Mouse (Mus musculus): ENCODE results near the gene Higd2a. TPM values are rescaled to one million over a fixed set of nuclear protein-coding genes. Genes with fewer than 3 reads are reported as not detected.

Gene Higd2a
- polyA plus RNA-seq (2015; fragmentation: Nextera tagmentation; extraction: Ambion mirVana) = 195 and 207 TPM in 2 replicates

GRCm38 (mm10) chr13:54589996-54590951, at the start of gene Higd2a, which contains the start of gene Nop16:
Gene Higd2a, plus strand, starts transcription at chr13:54590207.
Gene Nop16, minus strand, starts transcription at chr13:54590090.
- peak; percentile 97 for ATAC-seq
- peaks cover 25% of the 10 kb centered on the region for H3K4me1 ChIP-seq (replicated peaks; ENCODE audit: control insufficient read depth, insufficient read depth, low read length)
- WGBS = under 1% methylated on average over 51 of the region's 51 CpGs

DNA sequence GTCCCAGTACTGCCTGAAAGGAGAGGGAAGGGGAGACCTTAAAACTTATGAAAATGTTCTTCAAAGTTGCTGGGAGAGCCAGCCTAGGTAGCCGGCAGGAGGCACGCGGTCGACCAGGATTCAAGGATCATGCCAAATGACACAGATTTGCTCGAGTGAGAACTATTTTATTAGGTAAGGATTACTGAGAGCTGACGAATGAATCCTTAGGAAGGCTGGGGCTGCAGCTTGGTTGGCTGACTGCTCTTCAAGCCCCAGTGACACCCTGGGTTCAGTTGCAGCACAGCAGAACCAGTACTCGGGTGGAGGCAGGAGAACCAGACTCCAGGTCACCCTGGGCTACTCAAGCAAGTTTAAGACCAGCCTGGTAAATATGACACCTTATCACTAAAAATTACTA, 42.0 kb upstream of the Higd2a start:
- no peak for ATAC-seq
- Histone ChIP-seq H3K9me3 (ENCODE audit: control insufficient read depth, low read length) (no peaks in the 10 kb centered on the region), H3K9ac (replicated peaks; ENCODE audit: low read depth, low read length) (no peak overlapping the region), H3K36me3 (ENCODE audit: control insufficient read depth, insufficient read depth) (peaks cover 31% of the 10 kb centered on the region), H3K4me3 (replicated peaks; ENCODE audit: low read length) (no peak overlapping the region), H3K4me2 (ENCODE audit: low read length) (no peak overlapping the region), H3K4me1 (replicated peaks; ENCODE audit: control insufficient read depth, insufficient read depth, low read length) (no peaks in the 10 kb centered on the region), H3K27ac (ENCODE audit: low read length) (no peak overlapping the region), H3K27me3 (replicated peaks; ENCODE audit: control insufficient read depth, insufficient read depth, low read length) (no peaks in the 10 kb centered on the region)
- 88% methylated on average over 7 of the region's 7 CpGs for WGBS

More at GRCm38 (mm10) chr13:54589996-54590951, at the start of gene Higd2a, which contains the start of gene Nop16:
- Histone ChIP-seq H3K27me3 (replicated peaks; ENCODE audit: control insufficient read depth, insufficient read depth, low read length) (no peaks in the 10 kb centered on the region), H3K9me3 (ENCODE audit: control insufficient read depth, low read length) (no peaks in the 10 kb centered on the region), H3K36me3 (ENCODE audit: control insufficient read depth, insufficient read depth) (no peaks in the 10 kb centered on the region), H3K9ac (replicated peaks; ENCODE audit: low read depth, low read length) (peak within 1 kb of the TSS; percentile 83), H3K4me2 (ENCODE audit: low read length) (peak within 1 kb of the TSS; percentile 79), H3K4me3 (replicated peaks; ENCODE audit: low read length) (peak within 1 kb of the TSS; percentile 92), H3K27ac (ENCODE audit: low read length) (peak within 1 kb of the TSS; percentile 90)

- peaks cover 38% of the 10 kb centered on the region for H3K36me3 ChIP-seq (ENCODE audit: control insufficient read depth, insufficient read depth)
- ATAC-seq = no peak
- H3K9ac ChIP-seq (replicated peaks; ENCODE audit: low read depth, low read length) = no peak overlapping the region
- H3K27ac ChIP-seq (ENCODE audit: low read length) = no peak overlapping the region
- 93% methylated on average over 9 of the region's 9 CpGs for WGBS
- H3K9me3 ChIP-seq (ENCODE audit: control insufficient read depth, low read length) = no peaks in the 10 kb centered on the region
- H3K4me3 ChIP-seq (replicated peaks; ENCODE audit: low read length) = no peak overlapping the region
- 0 out of 2 replicates have a peak, but pooled peaks cover 2% of the 10 kb centered on the region for H3K4me1 ChIP-seq (replicated peaks; ENCODE audit: control insufficient read depth, insufficient read depth, low read length)
- no peaks in the 10 kb centered on the region for H3K27me3 ChIP-seq (replicated peaks; ENCODE audit: control insufficient read depth, insufficient read depth, low read length)
- H3K4me2 ChIP-seq (ENCODE audit: low read length) = no peak overlapping the region
These were observed 33.8 kb upstream of the Higd2a start for GRCm38 (mm10) chr13:54556176-54556575.

DNA sequence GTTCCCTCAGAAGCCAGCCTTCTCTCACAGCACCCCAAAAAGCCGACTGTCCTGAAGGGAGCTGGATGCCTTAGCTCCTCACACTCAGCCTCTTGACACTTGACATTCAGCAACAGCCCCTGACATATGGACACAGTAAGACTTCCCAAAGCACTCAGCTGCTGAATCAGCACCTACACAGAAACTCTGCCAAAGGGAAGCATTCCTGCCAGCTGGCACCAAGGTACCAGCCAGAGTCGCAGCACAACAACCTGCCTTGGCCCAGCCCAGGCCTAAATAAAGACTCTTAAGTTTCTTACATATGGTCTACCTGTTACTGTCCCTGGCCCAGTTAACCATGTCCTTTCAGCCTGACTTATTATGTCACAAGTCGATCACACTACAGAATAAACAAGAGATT, 33.2 kb upstream of the Higd2a start:
- H3K4me2 ChIP-seq (ENCODE audit: low read length) = no peak overlapping the region
- no peak overlapping the region for H3K9ac ChIP-seq (replicated peaks; ENCODE audit: low read depth, low read length)
- peaks cover 38% of the 10 kb centered on the region for H3K36me3 ChIP-seq (ENCODE audit: control insufficient read depth, insufficient read depth)
- H3K9me3 ChIP-seq (ENCODE audit: control insufficient read depth, low read length) = no peaks in the 10 kb centered on the region
- no peak for ATAC-seq
- no peak overlapping the region for H3K27ac ChIP-seq (ENCODE audit: low read length)
- H3K4me3 ChIP-seq (replicated peaks; ENCODE audit: low read length) = no peak overlapping the region
- H3K4me1 ChIP-seq (replicated peaks; ENCODE audit: control insufficient read depth, insufficient read depth, low read length) = 0 out of 2 replicates have a peak, but pooled peaks cover 2% of the 10 kb centered on the region
- H3K27me3 ChIP-seq (replicated peaks; ENCODE audit: control insufficient read depth, insufficient read depth, low read length) = no peaks in the 10 kb centered on the region
- 73% methylated on average over 3 of the region's 3 CpGs for WGBS

DNA sequence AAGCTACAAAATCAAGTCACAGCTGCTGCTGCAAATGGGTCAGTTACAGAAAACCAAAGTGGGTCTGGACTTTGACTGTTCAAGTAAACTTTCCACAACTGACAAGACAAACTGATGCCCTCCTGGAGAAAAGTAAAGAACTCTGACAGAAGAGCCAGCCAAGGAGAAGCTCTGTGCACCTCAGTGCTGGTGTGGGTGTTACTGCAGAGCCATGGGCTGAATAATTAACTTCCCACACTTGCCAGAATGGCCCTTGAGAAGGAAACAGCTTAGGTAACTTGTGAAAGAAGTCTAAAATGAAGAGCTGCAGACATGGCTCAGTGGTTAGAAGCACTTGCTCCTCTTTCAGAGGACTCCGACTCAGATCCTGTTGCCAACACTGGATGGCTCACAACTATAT, 32.4 kb upstream of the Higd2a start:
- Histone ChIP-seq H3K4me2 (ENCODE audit: low read length) (no peak overlapping the region), H3K9me3 (ENCODE audit: control insufficient read depth, low read length) (no peaks in the 10 kb centered on the region), H3K27me3 (replicated peaks; ENCODE audit: control insufficient read depth, insufficient read depth, low read length) (no peaks in the 10 kb centered on the region), H3K4me3 (replicated peaks; ENCODE audit: low read length) (no peak overlapping the region), H3K4me1 (replicated peaks; ENCODE audit: control insufficient read depth, insufficient read depth, low read length) (0 out of 2 replicates have a peak, but pooled peaks cover 2% of the 10 kb centered on the region), H3K27ac (ENCODE audit: low read length) (no peak overlapping the region), H3K9ac (replicated peaks; ENCODE audit: low read depth, low read length) (no peak overlapping the region), H3K36me3 (ENCODE audit: control insufficient read depth, insufficient read depth) (peaks cover 38% of the 10 kb centered on the region)
- no peak for ATAC-seq
- 100% methylated on average over 1 of the region's 1 CpGs for WGBS

GRCm38 (mm10) chr13:54559656-54560055, 30.4 kb upstream of the Higd2a start:
- no peaks in the 10 kb centered on the region for H3K9me3 ChIP-seq (ENCODE audit: control insufficient read depth, low read length)
- peaks cover 29% of the 10 kb centered on the region for H3K36me3 ChIP-seq (ENCODE audit: control insufficient read depth, insufficient read depth)
- no peak overlapping the region for H3K9ac ChIP-seq (replicated peaks; ENCODE audit: low read depth, low read length)
- no peak overlapping the region for H3K4me3 ChIP-seq (replicated peaks; ENCODE audit: low read length)
- H3K4me1 ChIP-seq (replicated peaks; ENCODE audit: control insufficient read depth, insufficient read depth, low read length) = peaks cover 15% of the 10 kb centered on the region
- no peak for ATAC-seq
- H3K27me3 ChIP-seq (replicated peaks; ENCODE audit: control insufficient read depth, insufficient read depth, low read length) = no peaks in the 10 kb centered on the region
- no peak overlapping the region for H3K4me2 ChIP-seq (ENCODE audit: low read length)
- WGBS = 90% methylated on average over 2 of the region's 2 CpGs
- no peak overlapping the region for H3K27ac ChIP-seq (ENCODE audit: low read length)

DNA sequence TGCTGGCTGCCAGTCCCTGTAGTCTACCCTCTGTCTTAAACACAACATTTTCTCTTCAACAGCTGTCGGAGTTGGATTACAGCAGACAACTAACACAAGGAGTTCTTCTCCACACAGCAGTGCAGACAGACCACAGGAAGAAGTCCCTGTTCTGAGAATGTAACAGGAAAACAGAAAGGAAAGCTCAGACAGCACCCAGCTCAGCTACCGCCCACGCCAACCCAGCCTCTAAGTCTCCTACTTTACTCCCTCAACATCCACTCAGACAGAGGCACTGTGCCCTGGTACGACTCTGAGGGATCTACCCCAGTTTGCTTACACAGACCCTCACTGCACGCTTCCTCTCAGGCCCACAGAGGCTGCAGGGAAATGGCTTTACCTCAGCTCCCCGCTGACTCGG, 29.4 kb upstream of the Higd2a start:
- Histone ChIP-seq H3K36me3 (ENCODE audit: control insufficient read depth, insufficient read depth) (peaks cover 29% of the 10 kb centered on the region), H3K9me3 (ENCODE audit: control insufficient read depth, low read length) (no peaks in the 10 kb centered on the region), H3K4me3 (replicated peaks; ENCODE audit: low read length) (no peak overlapping the region), H3K4me2 (ENCODE audit: low read length) (no peak overlapping the region), H3K4me1 (replicated peaks; ENCODE audit: control insufficient read depth, insufficient read depth, low read length) (peaks cover 18% of the 10 kb centered on the region), H3K9ac (replicated peaks; ENCODE audit: low read depth, low read length) (no peak overlapping the region), H3K27ac (ENCODE audit: low read length) (no peak overlapping the region), H3K27me3 (replicated peaks; ENCODE audit: control insufficient read depth, insufficient read depth, low read length) (no peaks in the 10 kb centered on the region)
- 90% methylated on average over 7 of the region's 7 CpGs for WGBS
- ATAC-seq = no peak

- H3K4me3 ChIP-seq (replicated peaks; ENCODE audit: low read length) = no peak overlapping the region
- no peaks in the 10 kb centered on the region for H3K27me3 ChIP-seq (replicated peaks; ENCODE audit: control insufficient read depth, insufficient read depth, low read length)
- H3K27ac ChIP-seq (ENCODE audit: low read length) = no peak overlapping the region
- H3K4me2 ChIP-seq (ENCODE audit: low read length) = no peak overlapping the region
- H3K4me1 ChIP-seq (replicated peaks; ENCODE audit: control insufficient read depth, insufficient read depth, low read length) = peaks cover 18% of the 10 kb centered on the region
- H3K36me3 ChIP-seq (ENCODE audit: control insufficient read depth, insufficient read depth) = peaks cover 24% of the 10 kb centered on the region
- no peaks in the 10 kb centered on the region for H3K9me3 ChIP-seq (ENCODE audit: control insufficient read depth, low read length)
- ATAC-seq = no peak
- WGBS = 82% methylated on average over 7 of the region's 7 CpGs
- no peak overlapping the region for H3K9ac ChIP-seq (replicated peaks; ENCODE audit: low read depth, low read length)
These were observed 27.4 kb upstream of the Higd2a start for GRCm38 (mm10) chr13:54562562-54562961.

Measured in forebrain, embryonic 16.5 days (tissue).